ENCODE assay signal across 10 mouse cellular contexts in genomic region chr13:21268262-21268661, GRCm38 (mm10). TPM values are rescaled to one million over a fixed set of nuclear protein-coding genes. Genes with fewer than 3 reads are reported as not detected.
DNase-seq lines count a peak whose midpoint lies in the region; ATAC-seq and TF ChIP-seq lines count a peak whose summit lies in the region.
"Had no signal": no experiment of that assay in that cellular context is flagged by ENCODE, and none has a peak within 500 bp of the region (broad histone marks: within the 10 kb centered on the region; RNA-seq: fewer than 3 reads in every experiment).

No protein-coding gene starts in this region.

- no peak for TF ChIP-seq CTCF in kidney, postnatal 0 days (IDR thresholded peaks at IDR 0.05; ENCODE audit: low read depth)
- no peak for TF ChIP-seq CTCF in midbrain, postnatal 0 days (IDR thresholded peaks at IDR 0.05)

- H3K9me3 ChIP-seq in kidney, postnatal 0 days (replicated peaks; ENCODE audit: low read length) = no peaks in the 10 kb centered on the region
- no peaks in the 10 kb centered on the region for H3K9me3 ChIP-seq in hindbrain, embryonic 13.5 days
- H3K9me3 ChIP-seq in midbrain, postnatal 0 days (ENCODE audit: low read length) = no peaks in the 10 kb centered on the region

- no peak for DNase-seq in kidney, postnatal 0 days (ENCODE audit: low spot score)
- DNase-seq in kidney, adult 8-10 months = no peak
- DNase-seq in embryo, embryonic 10 days (ENCODE audit: low spot score) = peak; percentile 53
- no peak for DNase-seq in midbrain, postnatal 0 days (ENCODE audit: low spot score)
- no peak for DNase-seq in adrenal gland, postnatal 10 days
- no peak for DNase-seq in adrenal gland, adult 8-10 months
- no peak for DNase-seq in adrenal gland, postnatal 4 days (ENCODE audit: low spot score in 2 of 2)
- DNase-seq: cerebellum, adult 9-11 months had no signal

- no peaks in the 10 kb centered on the region for H3K36me3 ChIP-seq in kidney, postnatal 0 days (ENCODE audit: insufficient read depth, low read length)
- H3K36me3 ChIP-seq in hindbrain, embryonic 13.5 days = no peaks in the 10 kb centered on the region
- no peaks in the 10 kb centered on the region for H3K36me3 ChIP-seq in midbrain, postnatal 0 days (ENCODE audit: insufficient read depth, low read length)

- no peak overlapping the region for H3K9ac ChIP-seq in kidney, postnatal 0 days (ENCODE audit: low read depth, low read length)
- no peak overlapping the region for H3K9ac ChIP-seq in hindbrain, embryonic 13.5 days
- H3K9ac ChIP-seq in midbrain, postnatal 0 days (replicated peaks; ENCODE audit: low read length, poor library complexity, severe bottlenecking) = no peak overlapping the region

- no peak overlapping the region for H3K4me3 ChIP-seq in kidney, postnatal 0 days (replicated peaks; ENCODE audit: low read depth, low read length)
- H3K4me3 ChIP-seq in hindbrain, embryonic 13.5 days = peak overlapping the region; percentile 14; the same call in 1 of the 2 replicates
- H3K4me3 ChIP-seq in midbrain, postnatal 0 days (ENCODE audit: low read depth, low read length) = peak overlapping the region; percentile 20; the same call in 1 of the 2 replicates

- no peak for ATAC-seq in kidney, postnatal 0 days (replicated peaks; ENCODE audit: low FRiP score, low read depth)
- ATAC-seq in hindbrain, embryonic 13.5 days (ENCODE audit: low FRiP score) = no peak
- no peak for ATAC-seq in midbrain, postnatal 0 days (ENCODE audit: low FRiP score)

- no peak overlapping the region for H3K27ac ChIP-seq in kidney, postnatal 0 days
- no peak overlapping the region for H3K27ac ChIP-seq in hindbrain, embryonic 13.5 days
- no peak overlapping the region for H3K27ac ChIP-seq in midbrain, postnatal 0 days (ENCODE audit: low read depth, low read length)

- H3K27me3 ChIP-seq in kidney, postnatal 0 days (ENCODE audit: insufficient read depth, low read length) = no peaks in the 10 kb centered on the region
- H3K27me3 ChIP-seq in hindbrain, embryonic 13.5 days = peaks cover 23% of the 10 kb centered on the region
- peaks cover 5% of the 10 kb centered on the region for H3K27me3 ChIP-seq in midbrain, postnatal 0 days (ENCODE audit: insufficient read depth, low read length)

- no peaks in the 10 kb centered on the region for H3K4me1 ChIP-seq in kidney, postnatal 0 days (replicated peaks; ENCODE audit: insufficient read depth, low read length)
- peaks cover 3% of the 10 kb centered on the region; the same call in 1 of the 2 replicates for H3K4me1 ChIP-seq in hindbrain, embryonic 13.5 days (replicated peaks)
- H3K4me1 ChIP-seq in midbrain, postnatal 0 days (ENCODE audit: insufficient read depth, low read length) = no peaks in the 10 kb centered on the region

- 3% methylated on average over 1 of the region's 1 CpGs for WGBS in kidney, postnatal 0 days
- 6% methylated on average over 1 of the region's 1 CpGs for WGBS in hindbrain, embryonic 13.5 days
- WGBS in midbrain, postnatal 0 days = 6% methylated on average over 1 of the region's 1 CpGs

- H3K4me2 ChIP-seq in kidney, postnatal 0 days (ENCODE audit: low read length) = peak overlapping the region; percentile 18; the same call in 1 of the 2 replicates
- H3K4me2 ChIP-seq in hindbrain, embryonic 13.5 days = peak overlapping the region; percentile 32
- H3K4me2 ChIP-seq in midbrain, postnatal 0 days (ENCODE audit: low read depth, low read length, poor library complexity, severe bottlenecking) = peak overlapping the region; percentile 22; the same call in 1 of the 2 replicates

RNA-seq across cellular contexts. Expression of gene Gpx5, which starts 24.3 kb away (rescaled TPM):
- polyA plus RNA-seq in kidney, postnatal 0 days (2015; fragmentation: Nextera tagmentation; extraction: Ambion mirVana) = not detected in 2 replicates
- not detected in 2 replicates for polyA plus RNA-seq in hindbrain, embryonic 13.5 days (2015; fragmentation: Nextera tagmentation; extraction: Ambion mirVana)
- total RNA-seq in midbrain, postnatal 0 days (2014; rRNA removed) = not detected in 2 replicates
- polyA plus RNA-seq in midbrain, postnatal 0 days (2015; fragmentation: Nextera tagmentation; extraction: Ambion mirVana) = not detected in 2 replicates
- not detected for total RNA-seq in adrenal gland, postnatal 10 days (2021)
- not detected for total RNA-seq in adrenal gland, adult 8-10 months (2022)
- not detected for total RNA-seq in adrenal gland, postnatal 4 days (2021)
- polyA plus RNA-seq: limb, embryonic 11.5 days had no signal

RNA-seq across cellular contexts. Expression of gene Gpx6, which starts 43.7 kb away (rescaled TPM):
- polyA plus RNA-seq in kidney, postnatal 0 days (2015; fragmentation: Nextera tagmentation; extraction: Ambion mirVana) = 57.5 and 67.8 TPM in 2 replicates
- not detected in 2 replicates for polyA plus RNA-seq in hindbrain, embryonic 13.5 days (2015; fragmentation: Nextera tagmentation; extraction: Ambion mirVana)
- total RNA-seq in midbrain, postnatal 0 days (2014; rRNA removed) = not detected in 2 replicates
- polyA plus RNA-seq in midbrain, postnatal 0 days (2015; fragmentation: Nextera tagmentation; extraction: Ambion mirVana) = 0.26 and 0.58 TPM in 2 replicates
- under 1 TPM in 1 of 2 experiments, not detected in 1; 0.27 TPM for total RNA-seq in adrenal gland, postnatal 10 days (2021)
- total RNA-seq in adrenal gland, adult 8-10 months (2022) = not detected
- under 1 TPM in 1 of 2 experiments, not detected in 1; 0.81 TPM for total RNA-seq in adrenal gland, postnatal 4 days (2021)
